Mouse (Mus musculus): Measurements from ENCODE around the gene Lrrtm1.

Gene Lrrtm1

DNA sequence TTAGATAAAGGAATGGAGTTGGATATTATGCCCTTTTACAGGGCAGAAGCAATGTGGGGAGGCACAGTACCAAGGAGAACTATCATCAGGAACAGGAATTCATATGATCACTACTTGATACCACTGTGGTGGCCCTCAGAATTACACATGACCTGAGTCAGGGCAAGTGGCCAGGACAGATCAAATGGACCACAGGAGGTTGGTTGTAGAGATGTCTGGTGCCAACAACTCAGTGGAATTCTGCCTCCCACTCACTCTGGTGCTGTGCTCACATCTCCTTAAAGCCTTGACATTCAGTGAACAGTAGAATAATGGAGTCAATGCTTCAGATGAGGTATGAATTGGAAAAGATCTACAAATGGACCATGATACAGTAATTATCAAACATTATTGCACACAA, 45.9 kb downstream of the Lrrtm1 start:
- in situ Hi-C loops (cut with MboI; ENCODE audit: low pct_unique_long_range_greater_than_20kb in 1 of 2, low sequenced_read_pairs in 2 of 2, unreplicated experiment in 1 of 2), result no loop called here

GRCm38 (mm10) chr6:77291415-77291814, 48.9 kb downstream of the Lrrtm1 start:
- in situ Hi-C loops (cut with MboI; ENCODE audit: low pct_unique_long_range_greater_than_20kb in 1 of 2, low sequenced_read_pairs in 2 of 2, unreplicated experiment in 1 of 2), result no loop called here

DNA sequence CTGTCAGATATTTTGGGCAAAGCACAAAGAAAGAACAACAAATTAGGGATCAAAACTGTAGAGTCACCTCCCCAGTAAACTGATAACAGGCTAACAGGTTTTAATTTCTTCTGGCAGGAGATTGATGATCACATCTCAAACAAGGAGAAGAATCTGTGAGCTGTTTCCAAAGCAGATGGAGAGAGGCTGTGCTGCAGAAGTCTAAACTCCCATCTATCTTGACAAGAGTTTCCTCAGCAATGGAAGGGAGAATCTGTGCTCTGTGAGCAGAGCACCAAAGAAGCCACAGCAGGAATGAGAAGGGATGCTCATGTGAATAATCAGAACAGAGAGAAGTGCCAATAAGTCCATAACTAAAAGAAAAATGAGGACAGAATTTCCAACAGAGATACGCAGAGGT, 58.8 kb downstream of the Lrrtm1 start:
- in situ Hi-C loops (cut with MboI; ENCODE audit: low pct_unique_long_range_greater_than_20kb in 1 of 2, low sequenced_read_pairs in 2 of 2, unreplicated experiment in 1 of 2), result no loop called here

- in situ Hi-C loops (cut with MboI; ENCODE audit: low pct_unique_long_range_greater_than_20kb in 1 of 2, low sequenced_read_pairs in 2 of 2, unreplicated experiment in 1 of 2), result no loop called here
Observed at GRCm38 (mm10) chr6:77306796-77307195, 64.3 kb downstream of the Lrrtm1 start.

Measured in mouse embryonic stem cell (cell line).